Mouse (Mus musculus): ENCODE measurements around the gene Cep290. TPM values are rescaled to one million over a fixed set of nuclear protein-coding genes. Genes with fewer than 3 reads are reported as not detected.
A peak's percentile ranks its signal among the peaks of the same experiment; 100 is the strongest.

Gene Cep290
- polyA plus RNA-seq, 2 experiments = 2.9 to 3.2 TPM

GRCm38 (mm10) chr10:100588524-100588923 lies 101.2 kb downstream of the Cep290 start:
- Histone ChIP-seq H3K27me3 (ENCODE audit: control insufficient read depth, insufficient read depth, low read length) (no peaks in the 10 kb centered on the region), H3K4me3 (ENCODE audit: insufficient read depth in 1 of 2, low read depth in 2 of 2, low read length in 2 of 2) (peak overlapping the region; percentile 77 to 85), H3K4me2 (ENCODE audit: low read depth) (peak overlapping the region; percentile 90), H3K4me1 (replicated peaks; ENCODE audit: control insufficient read depth in 2 of 2, insufficient read depth in 2 of 2, low read length in 1 of 2) (peaks cover 6 to 13% of the 10 kb centered on the region in 2 experiments), H3K9me3 (ENCODE audit: control insufficient read depth, low read length) (no peaks in the 10 kb centered on the region), H3K27ac (peak overlapping the region; percentile 51), H3K9ac (replicated peaks) (peak overlapping the region; percentile 58), H3K36me3 (replicated peaks; ENCODE audit: control insufficient read depth, insufficient read depth, low read depth) (no peaks in the 10 kb centered on the region; the same call in 1 of the 2 replicates)
- DNase-seq (ENCODE audit: low read depth in 3 of 3, low spot score in 3 of 3) (peak in 1 of 3 experiments; percentile 3), ATAC-seq (ENCODE audit: insufficient read depth) (peak; percentile 44; the same call in 1 of the 2 replicates)
- 35% methylated on average over 7 of the region's 7 CpGs for WGBS (ENCODE audit: insufficient replicate concordance)
- TF ChIP-seq CTCF (IDR thresholded peaks at IDR 0.05; ENCODE audit: low read depth) = no peak
- no peak for TF ChIP-seq EP300 (IDR thresholded peaks at IDR 0.05; ENCODE audit: low read depth)

- Histone ChIP-seq H3K4me3 (ENCODE audit: insufficient read depth in 1 of 2, low read depth in 2 of 2, low read length in 2 of 2) (peak overlapping the region; percentile 77 to 85), H3K4me2 (ENCODE audit: low read depth) (peak overlapping the region; percentile 90), H3K4me1 (replicated peaks; ENCODE audit: control insufficient read depth in 2 of 2, insufficient read depth in 2 of 2, low read length in 1 of 2) (peaks cover 6 to 13% of the 10 kb centered on the region in 2 experiments), H3K9me3 (ENCODE audit: control insufficient read depth, low read length) (no peaks in the 10 kb centered on the region), H3K27me3 (ENCODE audit: control insufficient read depth, insufficient read depth, low read length) (no peaks in the 10 kb centered on the region), H3K9ac (replicated peaks) (peak overlapping the region; percentile 58), H3K27ac (peak overlapping the region; percentile 51), H3K36me3 (replicated peaks; ENCODE audit: control insufficient read depth, insufficient read depth, low read depth) (no peaks in the 10 kb centered on the region; the same call in 1 of the 2 replicates)
- DNase-seq (ENCODE audit: low read depth in 3 of 3, low spot score in 3 of 3) (peak; percentile 79 to 82 (median 80)), ATAC-seq (ENCODE audit: insufficient read depth) (peak; percentile 99)
- TF ChIP-seq CTCF (IDR thresholded peaks at IDR 0.05; ENCODE audit: low read depth) = no peak
- TF ChIP-seq EP300 (IDR thresholded peaks at IDR 0.05; ENCODE audit: low read depth) = no peak
- under 1% methylated on average over 31 of the region's 31 CpGs for WGBS (ENCODE audit: insufficient replicate concordance)
Observed at GRCm38 (mm10) chr10:100588932-100589388, 101.6 kb downstream of the Cep290 start.

DNA sequence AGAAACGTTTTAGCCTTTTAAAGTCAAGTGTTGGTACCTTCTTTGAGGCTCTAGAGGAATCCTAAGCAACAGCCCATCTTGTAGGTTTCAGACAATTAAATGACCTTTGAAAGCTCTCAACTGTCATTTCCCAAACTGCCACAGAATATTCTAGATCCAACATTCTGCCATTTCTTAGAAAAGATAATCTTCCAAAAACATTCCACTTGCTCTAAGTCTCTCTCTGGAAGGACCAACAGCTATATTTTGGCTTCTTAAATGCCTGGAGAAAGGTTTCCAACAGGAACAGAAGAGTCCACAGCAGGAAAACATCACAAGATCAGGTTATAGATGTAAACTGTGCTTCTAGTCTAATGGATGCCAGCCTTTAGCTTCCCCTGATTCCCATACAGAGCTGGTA lies 103.0 kb downstream of the Cep290 start, which contains the start of the genes 4930430F08Rik and 1700017N19Rik:
Gene 4930430F08Rik (minus strand): TSS at position 101 of the 400 bp plus-strand sequence.
Gene 1700017N19Rik (plus strand): TSS at position 162 of the 400 bp plus-strand sequence.
- Histone ChIP-seq H3K27ac (no peak within 1 kb of the TSS), H3K9me3 (ENCODE audit: control insufficient read depth, low read length) (no peaks in the 10 kb centered on the region), H3K27me3 (ENCODE audit: control insufficient read depth, insufficient read depth, low read length) (no peaks in the 10 kb centered on the region), H3K4me1 (replicated peaks; ENCODE audit: control insufficient read depth in 2 of 2, insufficient read depth in 2 of 2, low read length in 1 of 2) (peaks cover 6 to 13% of the 10 kb centered on the region in 2 experiments), H3K4me2 (ENCODE audit: low read depth) (peak within 1 kb of the TSS; percentile 90), H3K9ac (replicated peaks) (no peak within 1 kb of the TSS), H3K4me3 (ENCODE audit: insufficient read depth in 1 of 2, low read depth in 2 of 2, low read length in 2 of 2) (peak within 1 kb of the TSS in 1 of 2 experiments; percentile 85; a peak in 1 of 4 replicates), H3K36me3 (replicated peaks; ENCODE audit: control insufficient read depth, insufficient read depth, low read depth) (no peaks in the 10 kb centered on the region)
- WGBS (ENCODE audit: insufficient replicate concordance) = 67% methylated on average over 1 of the region's 1 CpGs
- ATAC-seq (ENCODE audit: insufficient read depth) (no peak), DNase-seq (ENCODE audit: low read depth in 3 of 3, low spot score in 3 of 3) (no peak)
- TF ChIP-seq EP300 (IDR thresholded peaks at IDR 0.05; ENCODE audit: low read depth) (no peak), CTCF (IDR thresholded peaks at IDR 0.05; ENCODE audit: low read depth) (no peak)

DNA sequence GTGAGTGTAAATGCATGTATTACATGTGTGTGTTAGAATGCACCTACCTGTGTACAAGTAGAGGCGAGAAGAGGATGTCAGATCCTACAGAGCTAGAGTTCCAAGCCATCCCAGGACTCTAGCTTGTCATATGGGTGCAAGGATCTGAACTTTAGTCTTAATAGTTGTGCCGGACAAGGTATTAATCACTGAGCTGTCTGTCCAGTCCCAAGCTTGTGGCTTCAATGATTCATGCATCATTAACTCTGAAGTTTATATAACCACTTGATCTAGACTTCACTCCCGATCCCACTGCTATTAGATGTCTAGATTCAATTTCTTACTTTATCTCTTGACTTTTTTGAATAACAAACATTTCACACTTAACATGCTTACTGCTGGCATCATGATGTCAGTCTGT lies 111.0 kb downstream of the Cep290 start:
- Histone ChIP-seq H3K27me3 (ENCODE audit: control insufficient read depth, insufficient read depth, low read length) (no peaks in the 10 kb centered on the region), H3K9me3 (ENCODE audit: control insufficient read depth, low read length) (no peaks in the 10 kb centered on the region), H3K4me3 (ENCODE audit: insufficient read depth in 1 of 2, low read depth in 2 of 2, low read length in 2 of 2) (no peak overlapping the region), H3K27ac (no peak overlapping the region), H3K4me2 (ENCODE audit: low read depth) (no peak overlapping the region), H3K36me3 (replicated peaks; ENCODE audit: control insufficient read depth, insufficient read depth, low read depth) (no peaks in the 10 kb centered on the region), H3K4me1 (replicated peaks; ENCODE audit: control insufficient read depth in 2 of 2, insufficient read depth in 2 of 2, low read length in 1 of 2) (no peaks in the 10 kb centered on the region), H3K9ac (replicated peaks) (no peak overlapping the region)
- 55% methylated on average over 3 of the region's 3 CpGs for WGBS (ENCODE audit: insufficient replicate concordance)
- no peak for TF ChIP-seq CTCF (IDR thresholded peaks at IDR 0.05; ENCODE audit: low read depth)
- no peak for TF ChIP-seq EP300 (IDR thresholded peaks at IDR 0.05; ENCODE audit: low read depth)
- no peak for ATAC-seq (ENCODE audit: insufficient read depth)
- DNase-seq (ENCODE audit: low read depth in 3 of 3, low spot score in 3 of 3) = no peak

DNA sequence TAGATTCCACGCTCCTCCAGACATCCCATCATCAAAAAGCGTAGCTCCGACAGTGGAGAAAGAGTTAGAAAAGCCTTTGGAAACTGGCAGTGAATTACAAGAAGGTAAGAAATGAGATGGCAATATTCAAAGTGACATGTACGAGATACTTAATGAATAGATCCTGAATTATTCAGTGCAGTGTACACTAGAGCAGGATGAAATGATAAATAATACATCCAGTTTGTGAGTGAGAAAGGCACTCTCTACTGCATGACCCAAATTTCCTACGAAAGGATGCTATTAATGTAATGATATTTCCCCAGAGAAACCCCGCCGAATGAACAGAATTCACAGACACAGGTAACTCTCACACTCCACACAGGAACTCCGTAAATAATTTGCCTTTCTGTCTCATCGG lies 116.2 kb downstream of the Cep290 start:
- no peak for ATAC-seq (ENCODE audit: insufficient read depth)
- H3K36me3 ChIP-seq (replicated peaks; ENCODE audit: control insufficient read depth, insufficient read depth, low read depth) = no peaks in the 10 kb centered on the region
- no peak for TF ChIP-seq EP300 (IDR thresholded peaks at IDR 0.05; ENCODE audit: low read depth)
- no peak for TF ChIP-seq CTCF (IDR thresholded peaks at IDR 0.05; ENCODE audit: low read depth)

More for the DNA sequence above, 116.2 kb downstream of the Cep290 start:
- Histone ChIP-seq H3K4me3 (ENCODE audit: insufficient read depth in 1 of 2, low read depth in 2 of 2, low read length in 2 of 2) (no peak overlapping the region), H3K9ac (replicated peaks) (no peak overlapping the region), H3K9me3 (ENCODE audit: control insufficient read depth, low read length) (no peaks in the 10 kb centered on the region), H3K4me2 (ENCODE audit: low read depth) (no peak overlapping the region), H3K27ac (no peak overlapping the region), H3K4me1 (replicated peaks; ENCODE audit: control insufficient read depth in 2 of 2, insufficient read depth in 2 of 2, low read length in 1 of 2) (no peaks in the 10 kb centered on the region), H3K27me3 (ENCODE audit: control insufficient read depth, insufficient read depth, low read length) (no peaks in the 10 kb centered on the region)
- DNase-seq (ENCODE audit: low read depth in 3 of 3, low spot score in 3 of 3) = no peak
- WGBS (ENCODE audit: insufficient replicate concordance) = 69% methylated on average over 9 of the region's 9 CpGs

Measured in liver, embryonic 14.5 days (tissue).